Mouse (Mus musculus) cortical plate, adult 2 months (tissue): ENCODE results near the gene Fgfbp3.

Experiments
- CTCF ChIP-seq: fragments of 200-500 bp; IDR thresholded peaks from 2 replicates; pipeline ENCODE4 v1.5.1; 2011; ENCODE audit warnings: mild to moderate bottlenecking, control low read depth, low read length; ENCODE audit not compliant: insufficient read depth; ENCODE audit errors: extremely low read depth
- POLR2A ChIP-seq: fragments of 200-500 bp; IDR thresholded peaks from 2 replicates; pipeline ENCODE4 v1.6.1; 2011; ENCODE audit warnings: mild to moderate bottlenecking, low read length, control low read depth; ENCODE audit not compliant: insufficient read depth; ENCODE audit errors: extremely low read depth

- TF ChIP-seq POLR2A (no peak), CTCF (no peak)
Measured at GRCm38 (mm10) chr19:36958331-36958730, 38.9 kb upstream of the Fgfbp3 start.
